Mouse (Mus musculus): ENCODE results near the gene D11Wsu47e.

Gene D11Wsu47e

GRCm38 (mm10) chr11:113736848-113737552, 52.8 kb downstream of the D11Wsu47e start:
- DNase-seq (ENCODE audit: low spot score in 2 of 2), result no peak

- DNase-seq (ENCODE audit: low spot score in 2 of 2), result no peak
Observed at GRCm38 (mm10) chr11:113737553-113737854, 53.3 kb downstream of the D11Wsu47e start.

GRCm38 (mm10) chr11:113737912-113738311, 53.7 kb downstream of the D11Wsu47e start:
- no peak for DNase-seq (ENCODE audit: low spot score in 2 of 2)

DNA sequence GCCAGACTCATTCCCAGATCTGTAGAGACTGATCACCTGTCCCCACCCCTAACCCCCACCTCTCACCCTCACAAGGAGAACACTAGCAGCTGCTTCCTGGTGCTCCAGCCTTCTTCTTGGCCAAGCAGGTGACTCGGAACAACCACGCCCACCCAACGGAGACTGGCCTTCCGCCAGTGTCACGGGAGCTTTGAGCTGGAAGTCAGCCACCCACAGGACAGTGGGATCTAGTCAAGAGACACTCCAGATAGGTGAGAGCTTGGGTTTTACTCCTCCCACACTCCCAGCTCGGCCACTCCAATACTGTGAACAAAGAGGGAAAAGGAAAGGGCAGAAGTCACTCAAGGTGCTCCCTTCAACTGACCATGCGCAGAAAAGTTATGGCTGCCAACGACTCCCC, 55.0 kb downstream of the D11Wsu47e start:
- no peak for DNase-seq (ENCODE audit: low spot score in 2 of 2)

DNA sequence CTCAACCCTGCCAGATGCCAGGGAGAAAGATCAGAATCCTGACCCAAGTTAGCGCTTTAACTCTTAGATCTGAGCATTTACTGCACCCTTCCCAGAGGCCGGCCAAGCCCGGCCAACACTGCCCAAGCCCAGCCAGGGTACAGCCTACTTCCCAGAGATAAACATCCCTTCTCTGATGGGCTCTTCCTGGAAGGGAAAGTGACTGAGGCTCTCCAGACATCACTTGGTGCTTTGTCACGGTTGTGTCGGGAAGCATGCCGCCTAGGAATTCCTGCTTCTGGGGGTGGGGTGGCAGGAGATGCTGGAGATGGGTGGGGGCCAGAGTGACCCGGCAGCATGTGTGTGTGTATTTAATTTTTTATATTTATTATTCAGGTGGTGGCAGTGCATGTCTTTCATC, 55.9 kb downstream of the D11Wsu47e start:
- DNase-seq (ENCODE audit: low spot score in 2 of 2), result no peak

GRCm38 (mm10) chr11:113742998-113743397, 58.8 kb downstream of the D11Wsu47e start:
- DNase-seq (ENCODE audit: low spot score in 2 of 2), result no peak

Measured in right cerebral cortex, postnatal 36 days (tissue).